Mouse (Mus musculus) thymus, adult 18-20 months (tissue): ENCODE data around the gene Scarb1.

Experiments
- DNase-seq, 2 experiments: peaks; one replicate each; pipeline ENCODE4 v3.0.0; 2022; ENCODE audit warnings: mixed read lengths in 2 of 2

The Scarb1 gene

DNA sequence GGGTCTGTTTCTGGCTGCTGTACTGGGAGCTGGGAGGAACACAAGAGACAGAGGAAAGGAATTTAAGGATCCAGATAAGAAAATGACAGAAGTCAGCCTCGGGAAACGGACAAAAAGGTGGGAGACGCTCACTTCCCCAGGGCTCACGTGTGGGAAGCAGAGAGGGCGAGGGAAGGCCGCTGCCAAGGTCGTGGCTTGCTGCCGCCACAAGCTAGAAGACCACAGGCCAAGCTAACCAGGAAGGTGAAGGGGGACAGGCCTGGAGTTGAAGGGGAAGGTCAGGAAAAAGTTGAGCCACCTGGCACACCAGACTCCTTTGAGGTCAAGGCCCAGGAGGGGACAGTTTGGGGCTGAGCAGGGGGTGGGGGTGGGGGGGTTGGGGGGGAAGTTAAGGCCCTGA, 10.2 kb downstream of the Scarb1 start:
- DNase-seq = no peak

DNA sequence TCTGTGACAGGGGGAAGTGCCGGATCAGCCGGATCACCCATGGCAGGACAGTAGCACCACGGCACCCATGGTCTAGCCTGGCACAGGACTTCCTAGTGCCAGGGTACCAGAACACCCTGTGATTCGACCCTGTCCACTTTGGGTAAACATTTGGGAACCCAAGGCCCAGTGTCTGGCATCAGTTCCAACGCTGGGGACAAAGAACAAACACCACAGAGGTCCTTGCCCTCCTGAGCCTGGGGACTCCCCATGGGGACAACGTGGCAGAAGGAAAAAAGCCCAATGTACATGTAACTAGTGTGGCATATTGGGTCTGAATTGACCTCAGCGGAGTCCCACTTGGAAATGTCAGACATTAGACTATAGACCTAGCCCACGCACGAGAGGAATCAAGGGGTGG, 10.7 kb downstream of the Scarb1 start:
- no peak for DNase-seq

DNA sequence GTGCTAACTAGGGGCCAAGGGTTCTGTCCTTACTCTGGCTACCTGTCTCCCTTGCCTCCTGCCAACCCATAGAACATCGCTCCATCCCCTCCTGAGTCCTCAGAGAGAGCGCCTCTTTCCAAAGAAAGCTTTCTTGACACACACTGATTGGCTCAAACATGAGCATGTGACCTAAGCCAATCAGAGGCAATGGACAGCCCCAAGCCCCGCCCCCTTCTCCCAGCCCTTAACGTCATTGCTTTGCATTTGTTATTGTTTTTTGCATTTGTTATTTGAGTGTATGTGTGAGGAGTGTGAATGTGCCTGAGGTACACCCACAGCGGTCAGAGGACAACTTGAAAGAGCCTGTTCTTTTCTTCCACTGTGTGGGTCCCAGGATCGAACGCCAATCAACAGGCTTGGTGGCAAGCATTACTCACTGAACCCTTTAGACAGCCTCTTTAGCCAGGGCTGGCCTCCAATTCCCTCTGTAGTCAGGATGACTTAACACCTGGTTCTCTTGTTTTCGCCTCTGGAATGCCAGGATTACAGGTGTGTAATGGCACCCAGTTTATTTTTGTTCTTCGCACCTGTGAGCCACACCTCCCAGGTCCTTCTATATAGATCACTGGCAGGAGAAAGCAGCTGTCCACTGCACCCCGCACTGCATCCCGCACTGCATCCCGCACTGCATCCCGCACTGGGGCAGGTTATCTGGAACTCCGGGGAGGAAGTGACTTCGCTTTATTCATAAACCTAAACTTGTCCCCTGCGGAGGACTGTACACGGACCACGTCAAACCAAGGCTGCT, 13.1 kb downstream of the Scarb1 start:
- no peak for DNase-seq

DNA sequence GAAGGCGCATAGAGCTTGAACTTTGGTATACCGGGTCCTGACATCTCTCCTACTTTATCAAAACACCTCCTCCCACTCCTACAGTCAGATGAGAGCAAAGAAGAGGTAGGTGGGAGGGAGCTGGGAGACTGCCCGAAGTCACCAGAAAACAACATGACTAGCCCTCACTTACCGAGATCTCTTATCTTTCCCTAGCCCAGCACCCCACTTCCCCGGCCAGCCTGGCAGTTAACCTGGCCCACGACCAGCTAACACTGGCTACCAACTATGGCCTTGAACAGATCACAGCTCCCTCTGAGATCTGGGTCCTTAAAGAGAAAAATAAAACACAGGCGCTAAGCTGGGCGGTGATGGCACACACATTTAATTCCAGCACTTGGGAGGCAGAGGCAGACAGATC, 14.5 kb downstream of the Scarb1 start:
- no peak for DNase-seq

DNA sequence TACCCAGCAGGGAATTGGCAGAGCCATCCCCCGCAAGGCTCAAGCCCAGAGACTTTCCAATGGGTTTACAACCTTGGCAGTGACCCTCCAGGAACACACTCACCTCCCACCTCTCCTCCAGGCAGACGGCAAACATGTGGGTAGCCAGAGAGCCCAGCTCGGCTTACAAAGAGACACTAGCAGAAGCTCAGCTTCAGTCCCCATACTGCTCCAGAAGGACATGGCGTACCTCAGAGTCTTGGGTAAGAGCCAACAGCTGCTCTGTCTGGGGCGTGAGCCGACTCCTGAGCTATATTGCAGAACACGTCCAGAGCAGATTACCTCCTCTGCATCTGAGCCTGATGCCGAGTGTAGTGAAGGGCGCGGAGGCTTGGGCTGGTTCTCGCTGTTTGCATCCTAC, 15.0 kb downstream of the Scarb1 start:
- no peak for DNase-seq

DNA sequence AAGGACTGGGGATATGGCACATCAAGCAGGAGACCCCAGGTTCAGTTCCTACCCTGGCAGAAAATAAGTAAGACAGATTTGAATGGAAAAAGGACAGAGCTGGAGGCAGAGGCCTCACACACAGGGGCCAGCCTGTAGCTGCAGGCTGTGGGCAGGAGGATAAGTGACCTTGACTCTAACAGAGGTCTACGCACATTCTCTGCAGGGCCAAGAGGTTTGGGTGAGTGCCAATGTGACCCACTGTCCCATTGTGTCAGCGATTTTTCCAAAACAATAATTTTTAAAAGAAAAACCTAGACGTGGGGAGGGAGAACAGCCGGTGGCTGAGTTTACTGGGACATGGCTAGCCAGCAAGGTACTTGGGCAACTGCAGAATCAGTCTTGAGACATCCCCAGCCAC, 15.6 kb downstream of the Scarb1 start:
- DNase-seq = no peak

DNA sequence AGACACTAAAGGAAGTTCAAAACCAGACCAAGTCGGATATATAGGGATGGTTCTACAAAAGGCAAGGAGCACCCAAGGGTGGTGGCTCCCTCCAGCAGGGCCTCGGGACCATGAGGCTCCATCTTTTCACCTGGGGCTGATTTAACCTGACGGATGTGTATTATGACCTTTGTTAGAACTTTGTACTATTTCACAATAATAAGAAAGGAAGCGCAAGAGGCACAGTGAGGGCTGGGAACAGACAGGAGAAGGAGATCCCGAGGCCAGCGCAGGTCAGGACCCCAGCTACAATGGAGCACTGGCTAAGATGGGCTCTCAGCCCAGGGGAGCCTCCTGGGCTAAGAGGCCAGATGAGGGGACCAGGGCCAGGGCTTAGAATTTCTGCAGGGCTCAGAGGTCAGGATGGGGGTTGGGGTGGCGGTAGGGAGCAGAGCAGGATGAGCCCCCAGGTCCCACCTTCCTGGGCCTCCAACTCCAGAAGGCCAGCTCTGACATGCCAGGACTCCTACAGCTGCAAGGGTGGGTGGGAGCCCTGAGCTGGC, 16.9 kb downstream of the Scarb1 start:
- DNase-seq = no peak

DNA sequence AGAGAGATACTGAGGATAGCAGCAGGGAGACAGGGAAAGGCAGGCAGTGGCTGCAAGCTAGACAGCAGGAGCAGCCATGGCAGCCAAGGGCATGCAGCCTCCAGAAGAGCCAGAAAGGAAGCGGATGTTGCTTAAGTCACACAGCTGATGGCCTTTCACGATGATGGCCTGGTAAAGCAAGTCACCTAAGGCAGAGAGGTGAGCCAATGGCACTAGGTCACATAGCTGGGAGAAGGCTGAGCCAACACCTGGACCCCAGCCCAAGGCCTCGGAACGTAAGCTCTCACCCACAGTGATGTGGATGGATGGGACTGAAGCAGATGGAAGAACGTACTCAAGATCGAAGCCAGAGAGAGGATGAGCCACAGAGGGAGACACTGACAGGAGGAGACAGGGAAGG, 17.8 kb downstream of the Scarb1 start:
- DNase-seq = no peak

DNA sequence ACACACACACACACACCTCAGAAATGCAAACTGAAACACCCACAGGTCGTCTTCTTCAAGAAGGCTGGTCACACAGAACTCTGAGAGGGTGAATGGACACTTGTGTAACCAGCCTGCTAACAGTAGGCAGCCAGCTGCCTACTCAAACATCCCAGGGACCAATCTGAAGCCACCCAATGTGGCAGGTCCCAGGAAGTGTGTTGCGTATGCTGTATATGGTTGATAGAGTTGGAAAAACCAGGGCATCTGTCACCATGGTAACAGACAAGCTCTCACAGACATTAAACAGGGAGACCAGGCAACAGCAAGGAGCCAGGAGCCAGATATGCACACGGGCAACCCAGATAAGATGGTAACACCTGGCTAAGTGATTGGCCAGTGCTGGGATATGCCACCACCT, 19.1 kb downstream of the Scarb1 start:
- no peak for DNase-seq

DNA sequence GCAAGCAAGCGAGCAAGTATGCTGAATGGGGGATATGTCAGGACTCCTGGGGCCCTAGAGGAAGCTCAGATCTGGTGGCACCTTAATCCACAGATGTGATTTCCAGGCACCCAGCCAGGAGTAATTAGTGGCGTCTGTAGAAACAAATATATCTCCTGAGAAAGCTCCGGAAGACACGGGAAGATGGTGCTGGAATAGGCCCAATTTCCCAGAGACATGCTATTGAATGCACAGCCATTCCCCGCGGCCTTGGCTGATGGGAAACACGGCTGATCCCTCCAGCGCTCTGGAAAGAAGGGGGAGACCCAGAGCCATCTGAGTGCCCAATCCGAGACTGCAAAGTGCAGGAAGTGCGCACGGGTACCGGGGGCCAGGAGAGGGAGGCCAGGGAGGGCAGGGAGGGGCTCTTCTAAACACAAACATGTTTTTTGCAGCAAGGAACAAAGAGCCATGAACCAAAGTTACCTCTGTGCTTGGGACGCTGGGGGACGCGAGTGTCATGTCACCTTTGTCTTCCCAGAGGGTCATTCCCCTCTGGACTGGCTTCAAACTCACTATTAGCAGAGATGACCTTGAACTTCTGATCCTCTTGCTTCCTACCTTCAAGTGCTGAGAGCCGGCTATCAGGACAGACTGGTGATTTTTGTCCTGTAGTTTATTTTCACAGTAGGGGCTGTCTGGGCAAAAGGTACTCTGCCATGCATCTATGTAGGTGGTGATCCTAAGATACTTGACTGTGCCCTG, 21.7 kb downstream of the Scarb1 start:
- DNase-seq = no peak

DNA sequence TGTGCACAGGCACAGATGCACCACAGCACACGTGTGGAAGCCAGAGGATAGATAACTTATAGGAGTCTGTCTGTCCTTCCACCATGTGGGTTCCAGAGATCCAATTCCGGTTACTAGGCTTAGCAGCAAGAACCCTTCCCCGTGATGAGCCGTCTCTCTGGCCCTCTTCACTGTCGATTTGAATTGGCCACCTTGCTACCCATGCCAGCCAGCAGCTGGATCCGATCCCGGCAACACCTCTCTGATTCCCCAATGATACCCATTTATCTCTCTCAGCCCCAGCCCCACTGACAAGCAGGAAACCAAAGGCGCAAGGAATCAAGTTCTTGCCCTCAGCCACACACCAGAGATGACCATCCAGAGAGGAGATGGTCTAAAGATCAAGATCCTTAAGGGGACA, 22.9 kb downstream of the Scarb1 start:
- no peak for DNase-seq

DNA sequence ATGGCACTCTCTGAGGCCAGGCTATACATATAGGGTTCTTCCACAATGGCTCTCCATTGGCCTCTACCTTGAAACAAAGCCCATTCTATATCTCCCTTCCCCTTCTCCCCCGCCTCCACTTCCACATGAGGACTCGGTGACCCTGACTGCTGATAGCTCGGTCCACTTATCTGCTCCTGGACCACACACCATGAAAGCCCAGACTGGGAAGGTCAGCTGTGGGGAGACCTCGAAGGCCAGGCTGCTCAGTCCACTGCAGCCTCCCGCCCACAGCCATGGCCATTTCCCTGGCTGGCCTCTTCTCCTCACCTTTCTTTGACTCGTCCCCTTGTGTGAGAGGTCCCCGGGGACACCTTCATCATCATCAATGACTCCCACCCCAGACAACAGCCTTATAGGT, 23.6 kb downstream of the Scarb1 start:
- DNase-seq = no peak

DNA sequence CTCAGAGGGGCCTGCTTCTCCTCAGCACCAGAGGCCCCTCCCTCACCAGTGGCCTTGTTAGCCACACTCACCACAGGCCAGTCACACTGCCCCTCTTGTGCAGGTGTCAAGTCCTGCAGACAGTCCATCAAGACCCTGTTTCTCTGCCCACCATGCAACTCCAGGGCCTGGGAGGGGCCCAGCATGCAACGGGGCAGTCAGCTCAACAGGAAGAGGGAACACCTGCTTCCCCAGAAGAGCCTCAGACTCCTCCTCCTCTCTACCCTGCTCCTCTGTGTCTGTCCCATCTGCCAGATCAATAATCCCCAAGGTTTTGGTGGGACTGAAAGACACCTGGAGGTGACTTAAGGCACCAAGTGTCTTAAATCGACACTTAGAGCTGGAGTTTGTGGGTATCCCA, 24.1 kb downstream of the Scarb1 start:
- DNase-seq = peak; percentile 25 to 38

DNA sequence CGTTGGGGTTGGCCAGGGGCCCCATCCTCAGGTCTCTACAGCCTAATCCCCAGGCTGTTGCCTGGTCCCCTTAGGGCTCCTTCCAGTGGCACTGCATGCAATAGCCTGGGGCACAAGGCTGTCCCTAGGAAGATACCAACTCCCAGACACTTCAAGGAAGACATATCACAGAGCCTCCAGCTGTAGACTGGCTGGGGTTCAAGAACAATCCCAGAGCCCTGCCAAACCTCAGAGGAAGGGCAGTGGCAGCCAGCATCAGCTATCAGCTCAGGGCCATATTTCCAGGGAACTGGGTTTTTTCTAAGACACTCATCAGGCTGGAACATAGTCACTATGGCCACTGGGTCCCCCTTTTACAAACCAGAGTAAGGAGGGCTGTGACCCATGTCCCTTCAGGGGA, 25.8 kb downstream of the Scarb1 start:
- DNase-seq = no peak

DNA sequence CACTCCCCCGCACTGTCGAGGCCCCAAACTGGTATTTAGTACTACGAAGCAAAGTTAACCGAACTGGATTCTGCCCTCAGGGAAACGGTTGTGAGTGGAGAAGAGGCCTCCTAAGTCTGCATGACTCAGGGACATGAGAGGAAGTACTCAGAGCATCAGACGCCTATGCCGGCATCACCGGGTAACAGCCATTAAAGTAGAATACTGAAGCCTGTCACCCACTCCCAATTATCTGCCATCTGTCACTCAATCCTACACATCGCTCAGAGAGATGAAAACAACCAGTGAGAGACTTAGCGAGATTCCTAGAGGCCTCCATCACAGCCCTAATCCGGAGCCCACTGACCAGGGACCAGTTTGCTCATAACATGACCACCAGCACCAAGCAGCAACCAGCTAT, 26.9 kb downstream of the Scarb1 start:
- DNase-seq = no peak

DNA sequence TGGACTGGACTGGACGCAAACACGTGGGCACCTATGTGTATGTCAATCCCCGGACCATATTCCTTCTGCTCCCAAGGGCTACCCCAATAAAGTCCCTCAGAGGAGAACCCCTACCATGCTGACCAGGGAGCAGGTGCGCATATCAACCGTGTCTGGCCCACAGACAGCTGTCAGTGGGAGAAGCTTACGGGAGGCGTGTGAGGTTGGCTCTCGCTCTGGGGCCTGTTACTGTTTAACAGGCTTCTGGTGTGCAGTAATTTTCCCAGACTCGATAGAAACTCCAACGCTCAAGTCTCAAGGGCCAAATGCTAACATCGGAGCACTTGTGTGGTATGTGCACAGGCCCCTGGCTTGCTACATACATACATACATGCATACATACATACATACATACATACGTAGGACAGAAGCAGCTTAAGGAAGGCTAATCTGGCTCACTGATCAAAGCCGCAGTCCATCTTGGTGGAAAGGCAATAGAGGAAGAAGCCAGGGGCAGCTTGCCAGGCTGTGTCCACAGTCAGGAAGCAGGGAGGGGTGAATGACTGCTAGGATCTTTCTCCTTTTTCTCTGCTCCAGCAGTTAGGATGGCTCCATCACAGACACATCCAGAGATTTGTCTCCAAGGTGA, 27.8 kb downstream of the Scarb1 start:
- no peak for DNase-seq

DNA sequence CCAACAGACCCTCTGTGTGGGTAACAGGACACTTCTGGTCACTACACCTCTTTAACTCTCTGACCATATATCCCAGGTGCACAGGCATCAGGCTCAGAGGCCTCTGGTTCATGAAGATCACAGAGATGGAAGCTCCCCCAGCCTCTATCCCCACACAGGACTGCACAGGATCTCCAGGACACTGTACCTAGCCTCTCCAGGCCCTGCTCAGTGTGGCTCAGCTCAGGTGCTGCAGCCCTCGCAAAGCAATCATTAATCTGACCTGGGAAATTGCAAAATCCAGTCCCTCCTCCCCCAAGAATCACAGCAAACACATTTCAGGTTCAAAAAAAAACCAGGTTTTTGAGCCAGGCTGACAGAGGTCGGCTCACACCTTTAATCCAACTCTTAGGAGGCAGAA, 29.9 kb downstream of the Scarb1 start:
- no peak for DNase-seq

DNA sequence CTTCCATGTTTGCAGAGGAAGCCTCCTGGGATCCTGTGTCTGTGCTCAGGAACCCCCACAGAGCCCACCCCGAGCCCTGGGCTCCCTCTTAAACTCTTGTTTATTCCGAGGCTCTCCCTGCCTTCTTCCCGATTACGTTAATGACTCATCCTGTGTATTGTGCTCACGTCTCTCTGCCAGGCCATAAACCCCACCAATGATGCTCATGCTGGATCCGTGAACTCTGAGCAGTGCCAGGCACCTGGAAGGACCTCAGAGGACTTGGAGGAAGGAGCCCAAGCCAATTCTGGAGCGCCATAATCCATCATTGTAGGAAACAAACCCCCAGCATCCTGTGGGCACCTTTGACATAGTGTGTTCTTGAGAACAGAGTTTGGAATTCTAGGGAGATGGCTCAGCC, 31.7 kb downstream of the Scarb1 start:
- no peak for DNase-seq

DNA sequence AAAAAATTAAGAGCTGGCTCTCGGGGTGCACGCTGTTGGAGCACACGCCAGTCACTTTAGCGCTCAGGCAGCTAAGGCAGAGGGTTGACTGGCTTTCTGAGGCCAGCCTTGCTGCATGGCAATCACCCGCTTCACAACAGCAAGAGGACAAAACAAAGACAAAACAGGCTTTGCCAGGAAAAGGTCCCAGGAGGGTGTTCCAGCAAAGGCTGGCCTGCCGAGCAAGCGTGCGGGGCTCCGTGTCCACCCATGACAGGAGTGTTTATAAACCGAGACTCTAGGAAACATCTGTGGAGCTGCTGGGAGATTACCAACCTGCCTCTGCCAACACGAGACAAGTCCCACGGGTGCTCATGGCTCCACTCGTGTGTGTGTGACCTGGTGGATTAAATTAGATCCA, 34.1 kb downstream of the Scarb1 start:
- DNase-seq = no peak

DNA sequence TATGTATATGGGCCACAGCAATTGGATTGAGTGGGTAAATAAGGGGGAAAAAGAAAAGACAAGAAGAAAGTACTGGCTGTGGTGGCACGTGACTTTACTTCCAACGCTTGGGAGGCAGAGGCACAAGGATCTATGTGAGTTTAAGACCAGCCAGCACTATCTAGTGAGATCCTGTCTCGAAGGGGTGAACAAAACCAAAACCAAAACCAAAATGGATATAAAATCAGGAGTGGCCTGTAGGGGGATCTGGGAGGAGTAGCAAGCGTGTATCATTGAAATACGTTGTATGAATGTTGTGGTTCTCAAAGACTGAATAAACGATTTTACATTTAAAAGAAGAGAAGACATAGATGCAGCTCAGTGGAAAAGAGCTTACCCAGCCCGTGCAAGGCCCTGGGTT, 34.5 kb downstream of the Scarb1 start:
- no peak for DNase-seq

DNA sequence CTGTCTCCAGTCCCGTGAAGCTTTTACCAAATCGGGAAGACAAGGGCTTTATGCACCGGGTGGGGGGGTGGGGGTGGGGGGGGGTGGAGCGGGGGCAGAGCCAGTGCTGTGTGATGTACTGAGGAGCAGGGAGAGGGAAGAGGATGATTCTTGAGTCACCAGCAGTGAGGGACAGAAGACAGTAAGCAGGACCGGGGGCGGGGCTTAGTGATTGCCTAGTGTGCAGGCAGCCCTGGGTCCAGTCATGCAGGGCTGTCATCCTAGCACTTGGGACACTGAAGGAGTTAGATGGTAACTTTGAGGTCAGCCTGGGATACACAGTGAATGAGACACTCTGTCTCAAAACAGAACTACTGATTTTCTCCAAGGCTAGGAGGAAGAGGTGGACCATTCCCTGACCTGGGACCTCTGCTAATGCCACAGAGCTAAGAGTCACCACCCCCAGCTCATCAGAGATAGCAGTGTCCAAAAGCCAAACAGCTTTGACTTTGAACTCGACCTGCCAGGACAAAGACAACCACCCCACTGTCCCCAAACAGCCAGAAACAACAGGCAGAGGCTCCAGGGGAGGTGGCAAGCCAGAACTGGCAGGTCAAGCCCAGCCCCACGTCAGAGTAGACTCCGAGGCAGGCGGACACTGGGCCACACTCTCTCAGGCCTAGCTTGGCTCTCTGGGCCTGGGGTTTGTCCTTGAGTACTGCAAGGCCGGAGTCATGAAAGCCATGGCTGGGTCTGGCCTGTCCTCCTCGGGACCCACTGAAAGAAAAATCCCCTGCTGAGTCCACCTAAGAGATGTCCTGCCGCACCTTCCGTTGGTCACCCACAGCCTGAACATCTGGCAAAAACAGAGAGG, 35.4 kb downstream of the Scarb1 start:
- DNase-seq = no peak

DNA sequence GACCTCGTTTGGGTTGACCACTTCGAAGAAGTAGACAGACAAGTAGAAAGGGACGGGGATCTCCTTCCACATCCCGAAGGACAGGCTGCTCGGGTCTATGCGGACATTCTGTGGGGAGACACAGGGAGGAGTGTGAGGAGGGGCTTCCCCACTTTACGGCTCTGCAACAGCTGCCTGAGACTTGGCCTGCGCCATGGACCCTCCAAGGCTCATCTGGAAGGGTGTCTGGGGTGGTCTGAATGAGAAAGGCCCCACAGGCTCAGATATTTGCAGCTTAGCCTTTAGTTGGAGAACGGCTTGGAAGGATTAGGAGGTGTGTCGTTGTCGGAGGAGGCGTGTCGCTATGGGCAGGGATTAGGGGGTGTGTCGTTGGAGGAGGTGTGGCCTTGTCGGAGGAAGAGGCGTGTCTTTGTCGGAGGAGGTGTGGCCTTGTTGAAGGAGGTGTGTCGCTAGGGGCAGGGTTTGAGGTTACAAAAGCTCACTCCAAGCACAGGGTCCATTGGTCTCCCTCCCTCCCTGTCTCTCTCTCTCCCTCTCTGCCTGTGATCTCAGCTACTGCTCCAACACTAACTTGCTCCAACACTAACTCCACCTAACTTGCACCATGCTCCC, 36.5 kb downstream of the Scarb1 start:
- DNase-seq = no peak
